Mouse (Mus musculus) cortical plate, adult 2 months (tissue): ENCODE data around the gene Armc7. TPM values are rescaled to one million over a fixed set of nuclear protein-coding genes. Genes with fewer than 3 reads are reported as not detected.
"Not testable (repeated sequence)": the region's sequence is repeated elsewhere in the genome, so short reads cannot be mapped to it uniquely, and the experiment has no call there.

ENCODE experiments used
- H3K27ac ChIP-seq: fragments of 200-500 bp; 2 replicates; pipeline ENCODE4 v1.5.1; 2012; ENCODE audit warnings: low read length, control low read depth, inconsistent platforms; ENCODE audit not compliant: insufficient read depth
- H3K4me1 ChIP-seq: fragments of 200-500 bp; 2 replicates; pipeline ENCODE4 v1.6.1; 2011; ENCODE audit warnings: low read length; ENCODE audit not compliant: control insufficient read depth, insufficient read depth
- H3K4me3 ChIP-seq: fragments of 200-500 bp; 2 replicates; pipeline ENCODE4 v1.5.1; 2011; ENCODE audit warnings: mild to moderate bottlenecking, low read length, control low read depth; ENCODE audit not compliant: insufficient read depth
- CTCF ChIP-seq: fragments of 200-500 bp; IDR thresholded peaks from 2 replicates; pipeline ENCODE4 v1.5.1; 2011; ENCODE audit warnings: mild to moderate bottlenecking, control low read depth, low read length; ENCODE audit not compliant: insufficient read depth; ENCODE audit errors: extremely low read depth
- POLR2A ChIP-seq: fragments of 200-500 bp; IDR thresholded peaks from 2 replicates; pipeline ENCODE4 v1.6.1; 2011; ENCODE audit warnings: mild to moderate bottlenecking, low read length, control low read depth; ENCODE audit not compliant: insufficient read depth; ENCODE audit errors: extremely low read depth
- polyA plus RNA-seq: library from polyadenylated mRNA; depleted of rRNA; stranded (reverse); fragments of >200 nt; gene quantifications from 2 replicates; pipeline ENCODE4 v1.2.3, GENCODE M21; 2012

Armc7 gene
- polyA plus RNA-seq, 1 experiment, result 11.7 TPM

DNA sequence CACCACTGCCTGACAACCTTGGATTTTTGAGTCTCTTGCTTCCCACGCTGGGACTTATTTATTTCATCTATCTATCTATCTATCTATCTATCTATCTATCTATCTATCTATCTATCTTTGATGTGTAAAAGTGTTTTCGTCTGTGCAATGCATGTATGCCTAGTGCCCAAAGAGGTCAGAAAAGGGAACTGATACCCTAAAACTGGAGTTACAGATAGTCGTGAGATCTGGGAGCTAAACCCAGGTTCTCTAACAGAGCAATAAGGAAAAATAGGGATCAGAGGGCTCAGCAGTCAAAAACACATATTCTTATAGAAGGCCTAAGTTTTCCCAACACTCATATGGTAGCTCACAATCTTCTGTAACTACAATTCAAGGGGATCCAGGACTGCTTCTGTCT, 44.1 kb downstream of the Armc7 start:
- peaks cover 2% of the 10 kb centered on the region for H3K4me1 ChIP-seq
- TF ChIP-seq CTCF (no peak), POLR2A (no peak)
- H3K27ac ChIP-seq, result no peak overlapping the region
- no peak overlapping the region for H3K4me3 ChIP-seq

DNA sequence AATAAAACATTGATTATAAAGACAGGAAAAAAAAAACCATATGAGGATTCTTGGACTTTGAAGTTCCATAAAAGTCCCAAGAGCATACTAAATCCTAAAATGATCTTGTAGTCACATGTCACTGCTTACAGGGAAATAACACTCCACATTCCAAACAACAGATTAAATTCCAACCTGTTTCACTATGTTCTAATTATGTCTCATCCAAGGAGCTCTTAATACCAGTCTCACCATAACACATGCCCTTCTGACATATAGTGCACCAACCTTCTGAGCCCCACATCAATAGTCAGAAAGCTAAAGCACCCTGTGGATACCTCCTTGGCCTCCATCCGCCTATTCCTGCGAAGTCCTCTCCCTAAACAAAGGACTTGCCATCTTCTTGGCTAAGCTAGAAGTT, 44.8 kb downstream of the Armc7 start:
- TF ChIP-seq CTCF (no peak), POLR2A (no peak)
- no peak overlapping the region for H3K27ac ChIP-seq
- H3K4me3 ChIP-seq, result no peak overlapping the region
- H3K4me1 ChIP-seq, result peaks cover 2% of the 10 kb centered on the region

DNA sequence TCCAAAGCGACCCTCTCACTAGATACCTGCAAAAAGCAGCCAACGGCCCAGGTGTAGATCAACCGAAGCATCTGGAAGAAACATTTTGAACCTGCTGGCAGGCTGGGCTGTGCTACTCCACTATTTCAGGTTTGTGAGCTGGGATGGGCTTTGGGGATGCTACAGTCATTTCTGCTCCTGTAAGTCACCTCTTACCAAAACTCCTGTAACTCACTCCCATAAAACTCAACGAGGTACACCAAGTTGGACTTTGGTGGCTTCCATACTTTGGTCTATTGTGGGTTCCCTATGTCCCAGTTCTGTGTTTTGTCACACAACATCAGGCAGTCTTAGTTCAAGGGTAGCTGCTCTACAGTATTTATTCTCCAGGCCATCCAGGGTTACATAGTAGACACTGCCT, 45.6 kb downstream of the Armc7 start:
- H3K4me3 ChIP-seq, result no peak overlapping the region
- peaks cover 2% of the 10 kb centered on the region for H3K4me1 ChIP-seq
- TF ChIP-seq POLR2A (no peak), CTCF (no peak)
- H3K27ac ChIP-seq, result no peak overlapping the region

DNA sequence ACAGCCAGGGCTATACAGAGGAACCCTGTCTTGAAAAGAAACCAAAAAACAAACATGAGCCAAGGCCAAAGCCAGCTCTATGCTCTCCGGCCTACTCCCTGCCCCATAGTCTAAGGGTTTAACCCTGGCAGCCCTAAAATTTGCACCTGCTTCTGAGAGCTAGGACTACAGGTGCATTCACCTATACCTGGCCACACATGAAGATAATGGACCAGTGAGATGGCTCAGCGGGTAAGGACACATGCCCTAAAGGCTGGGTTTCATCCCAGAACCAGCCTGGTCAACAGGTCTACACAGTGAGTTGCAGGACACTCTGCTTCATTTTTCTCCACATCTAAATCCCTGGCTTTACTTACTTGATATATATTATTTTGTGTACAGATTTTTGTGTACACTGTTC, 46.8 kb downstream of the Armc7 start:
- peaks cover 2% of the 10 kb centered on the region for H3K4me1 ChIP-seq
- TF ChIP-seq CTCF (no peak), POLR2A (no peak)
- H3K27ac ChIP-seq, result no peak overlapping the region
- no peak overlapping the region for H3K4me3 ChIP-seq

DNA sequence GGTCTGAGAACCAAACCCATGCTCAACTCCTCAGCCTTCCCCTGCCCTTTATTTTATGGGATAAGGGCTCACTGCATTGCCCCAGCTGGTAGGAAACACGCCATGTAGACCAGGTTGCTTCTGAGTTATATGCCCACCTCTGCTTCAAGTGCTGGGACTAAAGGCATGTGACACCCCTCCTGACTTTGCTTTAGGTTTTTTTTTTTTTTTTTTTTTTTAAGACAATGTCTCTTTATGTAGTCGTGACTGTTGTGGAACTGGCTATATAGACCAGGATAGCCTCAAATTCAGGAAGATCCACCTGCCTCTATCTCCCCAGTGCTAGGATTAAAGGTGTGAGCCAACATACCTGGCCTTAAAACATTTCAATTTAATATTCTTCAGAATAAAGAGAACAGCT, 47.2 kb downstream of the Armc7 start:
- no peak overlapping the region for H3K27ac ChIP-seq
- peaks cover 2% of the 10 kb centered on the region for H3K4me1 ChIP-seq
- TF ChIP-seq CTCF (no peak), POLR2A (no peak)
- no peak overlapping the region for H3K4me3 ChIP-seq

DNA sequence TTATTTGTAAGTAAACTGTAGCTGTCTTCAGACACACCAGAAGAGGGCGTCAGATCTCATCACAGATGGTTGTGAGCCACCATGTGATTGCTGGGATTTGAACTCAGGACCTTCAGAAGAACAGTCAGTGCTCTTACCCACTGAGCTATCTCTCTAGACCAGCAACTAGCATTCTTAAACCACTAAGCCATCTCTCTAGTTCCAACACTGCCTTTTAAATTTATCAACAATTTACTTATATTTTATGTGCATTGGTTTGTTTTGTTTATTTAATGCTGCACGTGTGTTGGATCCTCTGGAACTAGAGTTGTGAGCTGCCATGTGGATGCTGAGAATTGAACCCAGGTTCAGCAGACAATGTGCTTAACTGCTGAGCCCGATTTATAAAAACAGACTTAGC, 51.0 kb downstream of the Armc7 start:
- H3K4me1 ChIP-seq, H3K4me3 ChIP-seq, H3K27ac ChIP-seq: not testable (repeated sequence)

DNA sequence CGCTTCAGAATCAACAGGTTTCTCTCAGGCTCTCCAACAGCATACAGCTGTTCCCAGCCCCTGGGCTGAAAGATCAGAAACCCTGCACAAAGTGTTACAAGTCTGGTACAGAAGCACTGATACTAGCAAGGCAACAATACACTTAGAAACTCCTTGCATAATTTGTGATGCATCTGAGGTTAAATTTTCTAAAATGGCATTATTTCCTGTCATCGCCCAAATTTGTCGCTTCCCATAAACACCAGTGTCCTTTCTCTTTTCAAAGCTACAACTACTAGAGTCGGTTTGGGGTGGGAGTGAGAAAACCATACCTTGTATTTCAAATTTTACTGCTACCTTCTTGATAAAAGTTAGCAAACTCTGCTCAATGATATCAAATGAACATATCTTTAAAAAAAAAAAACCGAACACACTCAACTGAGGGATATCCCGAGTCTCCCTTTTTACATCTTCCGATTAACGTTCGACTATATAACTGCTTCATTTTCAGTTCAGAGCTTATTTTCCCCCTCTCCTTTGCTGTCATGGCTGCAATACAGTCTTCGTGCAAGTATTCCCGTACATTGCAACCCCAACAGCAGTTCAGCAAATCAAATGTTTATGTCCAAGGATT, 59.4 kb downstream of the Armc7 start:
- no peak overlapping the region for H3K27ac ChIP-seq
- peak overlapping the region; percentile 86 for H3K4me3 ChIP-seq
- no peaks in the 10 kb centered on the region; the same call in 1 of the 2 replicates for H3K4me1 ChIP-seq
- TF ChIP-seq POLR2A, result no peak
- TF ChIP-seq CTCF, result no peak

DNA sequence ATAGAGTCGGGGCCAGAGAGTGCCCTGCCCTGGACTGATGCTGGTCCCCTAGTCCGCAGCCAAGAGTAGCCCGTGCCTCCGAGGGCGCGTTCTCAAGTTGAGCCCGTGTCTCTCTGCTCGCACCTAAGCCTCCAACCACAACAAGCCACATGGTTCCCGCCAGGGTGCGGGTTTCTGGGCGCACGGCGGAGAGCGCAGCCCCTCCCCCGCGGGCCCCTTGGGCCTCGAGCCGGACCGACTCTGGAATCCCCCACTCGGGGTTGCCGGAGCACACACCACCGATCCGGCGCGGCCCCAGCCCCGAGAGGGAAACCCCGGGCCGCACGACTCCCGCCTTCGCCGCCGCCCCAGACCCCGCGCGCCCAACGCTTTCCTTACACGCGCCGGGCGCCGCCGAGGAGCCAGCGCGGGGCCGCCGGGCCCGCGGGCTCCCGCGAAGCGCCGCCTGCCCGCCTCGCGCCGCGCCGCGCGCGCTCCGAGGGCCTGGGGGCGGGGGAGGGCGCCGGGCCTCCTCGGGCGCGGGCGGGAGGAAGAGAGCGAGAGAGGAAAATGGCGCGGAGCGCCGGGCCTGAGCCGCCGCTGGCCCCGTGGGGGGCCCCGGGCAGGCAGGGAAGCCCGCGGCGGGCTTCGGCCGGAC, 60.1 kb downstream of the Armc7 start:
- Histone ChIP-seq H3K4me3 (peak overlapping the region; percentile 86), H3K27ac (peak overlapping the region; percentile 99), H3K4me1 (no peaks in the 10 kb centered on the region; the same call in 1 of the 2 replicates)
- TF ChIP-seq CTCF, result no peak
- TF ChIP-seq POLR2A, result no peak

DNA sequence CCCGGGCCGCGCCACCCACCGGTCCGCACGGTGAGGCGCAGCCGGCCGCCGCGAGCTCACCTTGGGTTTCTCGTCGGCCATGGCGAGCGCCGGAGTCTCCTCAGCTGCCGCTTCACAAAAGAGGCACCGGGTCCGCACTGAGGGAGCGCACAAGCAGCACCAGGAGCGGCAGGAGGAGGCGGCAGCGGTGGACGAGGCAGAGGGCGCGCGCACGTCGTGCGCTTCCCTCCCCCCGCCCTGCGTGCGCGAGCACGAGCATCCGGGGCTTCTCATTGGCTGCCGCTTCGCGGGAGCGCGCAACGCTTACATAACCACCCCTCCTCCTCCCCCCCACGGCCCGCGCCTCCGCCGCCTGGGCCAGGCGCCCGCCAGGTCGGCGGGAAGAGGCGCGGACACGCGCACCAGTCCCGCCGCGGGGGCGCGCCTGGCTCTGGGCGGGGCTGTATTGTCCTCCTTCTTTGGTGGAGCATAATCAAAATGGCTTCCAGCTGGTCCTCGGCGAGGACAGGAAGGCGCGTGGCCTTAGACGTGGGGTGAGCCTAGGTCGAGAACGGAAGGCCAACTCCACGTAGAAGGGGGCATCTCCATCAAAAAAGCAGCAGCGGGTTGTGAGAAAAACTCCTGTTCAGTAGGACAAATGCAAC, 60.7 kb downstream of the Armc7 start, which contains the start of gene Sumo2:
Sumo2 (minus strand) TSS at position 239 of the 644 bp plus-strand sequence.
- peak within 1 kb of the TSS; percentile 99 for H3K27ac ChIP-seq
- TF ChIP-seq CTCF (no peak), POLR2A (peak; percentile 68; the same call in 1 of the 2 replicates)
- no peaks in the 10 kb centered on the region; the same call in 1 of the 2 replicates for H3K4me1 ChIP-seq
- H3K4me3 ChIP-seq, result peak within 1 kb of the TSS; percentile 86

DNA sequence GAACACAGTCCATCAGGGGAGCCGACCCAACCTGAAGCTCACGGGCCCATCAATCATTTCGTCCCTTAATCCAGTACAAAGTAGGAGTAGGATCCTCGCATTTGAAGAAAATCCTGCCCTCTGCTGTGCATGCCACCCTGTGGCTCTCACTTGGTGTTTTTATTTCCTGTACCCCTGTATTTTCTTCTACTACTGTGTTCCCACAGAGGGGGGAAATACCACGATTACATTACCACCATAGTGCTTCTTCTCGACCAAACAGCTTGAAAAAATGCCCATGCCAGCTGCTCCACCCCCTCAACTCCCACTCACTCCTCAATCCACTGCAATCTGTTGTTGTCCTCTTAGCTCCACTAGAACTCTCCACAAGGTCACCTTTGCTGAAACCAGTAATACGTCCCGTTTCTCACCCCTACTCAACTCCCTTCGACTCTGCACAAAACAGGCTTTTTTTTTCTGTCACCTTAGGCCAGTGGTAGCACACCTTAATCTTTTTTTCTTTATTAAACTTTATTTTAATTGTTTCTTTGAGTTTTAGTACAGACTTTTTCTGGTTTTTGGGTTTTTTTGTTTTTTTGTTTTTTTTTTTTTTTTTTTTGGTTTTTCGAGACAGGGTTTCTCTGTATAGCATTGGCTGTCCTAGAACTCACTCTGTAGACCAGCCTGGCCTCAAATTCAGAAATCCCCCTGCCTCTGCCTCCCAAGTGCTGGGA, 61.5 kb downstream of the Armc7 start:
- H3K27ac ChIP-seq, result peak overlapping the region; percentile 61
- no peak overlapping the region; the same call in 1 of the 2 replicates for H3K4me3 ChIP-seq
- H3K4me1 ChIP-seq, result no peaks in the 10 kb centered on the region
- no peak for TF ChIP-seq CTCF
- TF ChIP-seq POLR2A, result no peak
